Mouse (Mus musculus) layer of hippocampus, postnatal 14 days (tissue): ENCODE data around the gene Vav2. TPM values are rescaled to one million over a fixed set of nuclear protein-coding genes. Genes with fewer than 3 reads are reported as not detected.

Experiments
- DNase-seq, 2 experiments: peaks; one replicate each; pipeline ENCODE4 v3.0.0; 2021 to 2022; ENCODE audit warnings: low spot score in 2 of 2, mixed read lengths in 1 of 2
- microRNA-seq, 2 experiments: library from miRNA; unstranded; fragments of <30 nt; microRNA quantifications; one replicate each; pipeline ENCODE4 v1.2.0; 2021
- total RNA-seq, 2 experiments: library from RNA; stranded (reverse); gene quantifications; 2 replicates each; pipeline ENCODE4 v1.2.3; 2021

Gene Vav2
- total RNA-seq, 2 experiments from 2014 or later: 19.5 to 21.8 TPM

- DNase-seq: no peak
These were observed 208.7 kb downstream of the Vav2 start for GRCm38 (mm10) chr2:27218121-27218544.

GRCm38 (mm10) chr2:27215537-27215936 lies 211.3 kb downstream of the Vav2 start:
- DNase-seq: no peak

Small RNA genes within 50 kb of the gene (microRNA-seq; reads per million reads assigned to microRNA genes)
- gene Gm24049 (0 reads per million in 2 experiments), gene Mir7578 (0 reads per million in 2 experiments)

Other genes starting within 250 kb of the Vav2 start
- gene Sardh, start 178.7 kb downstream of the Vav2 start, total RNA-seq: 10 to 100 TPM in 1 of 2 experiments, 1 to 10 TPM in 1; 9.8 to 10.5 TPM
- gene Brd3os, start 15.3 kb upstream of the Vav2 start, total RNA-seq: 10 to 100 TPM; 23.4 to 25.8 TPM
- gene Brd3, start 80.6 kb upstream of the Vav2 start, total RNA-seq: 10 to 100 TPM; 58.9 to 68.0 TPM
- gene Wdr5, start 88.1 kb upstream of the Vav2 start, total RNA-seq: 10 to 100 TPM; 33.8 to 34.8 TPM
- 10 to 100 TPM; 19.4 to 21.0 TPM for gene Rxra, start 249.4 kb upstream of the Vav2 start, total RNA-seq